Mouse (Mus musculus) forebrain, embryonic 14.5 days (tissue): ENCODE measurements around the gene Hmgb1. TPM values are rescaled to one million over a fixed set of nuclear protein-coding genes. Genes with fewer than 3 reads are reported as not detected.

ENCODE experiments used
- ATAC-seq: fragments of 200-750 bp; cut with Nextera tagmentation; 2 replicates; pipeline ENCODE4 v1.8.0; 2017; ENCODE audit warnings: mild to moderate bottlenecking, moderate library complexity
- DNase-seq: peaks from one replicate; pipeline ENCODE4 v3.0.0-alpha.2; 2015; ENCODE audit warnings: low spot score
- H3K27ac ChIP-seq: fragments of 300-500 bp; sonication (generic); 2 replicates; pipeline ENCODE4 v1.5.1; 2014; ENCODE audit warnings: low read depth, mild to moderate bottlenecking, control low read depth, low read length, moderate library complexity
- H3K27me3 ChIP-seq: fragments of 300-500 bp; sonication (generic); replicated peaks from 2 replicates; pipeline ENCODE4 v1.6.1; 2014; ENCODE audit warnings: low read length, control low read depth, mixed read lengths; ENCODE audit not compliant: control insufficient read depth, insufficient read depth
- H3K36me3 ChIP-seq: fragments of 300-500 bp; sonication (generic); 2 replicates; pipeline ENCODE4 v1.6.1; 2014; ENCODE audit warnings: low read length, control low read depth; ENCODE audit not compliant: control insufficient read depth, insufficient read depth
- H3K4me1 ChIP-seq: fragments of 300-500 bp; sonication (generic); 2 replicates; pipeline ENCODE4 v1.6.1; 2014; ENCODE audit warnings: antibody characterized with exemption, low read length, control low read depth; ENCODE audit not compliant: control insufficient read depth, insufficient read depth
- H3K4me2 ChIP-seq: fragments of 300-500 bp; sonication (generic); 2 replicates; pipeline ENCODE4 v1.6.1; 2014; ENCODE audit warnings: mild to moderate bottlenecking, control low read depth, low read length
- H3K4me3 ChIP-seq: fragments of 300-500 bp; sonication (generic); 2 replicates; pipeline ENCODE4 v1.5.1; 2014; ENCODE audit warnings: low read depth, low read length, control low read depth
- H3K9ac ChIP-seq: fragments of 300-500 bp; sonication (generic); 2 replicates; pipeline ENCODE4 v1.6.1; 2014; ENCODE audit warnings: mild to moderate bottlenecking, low read length, control low read depth, moderate library complexity
- H3K9me3 ChIP-seq: fragments of 300-500 bp; sonication (generic); replicated peaks from 2 replicates; pipeline ENCODE4 v1.6.1; 2016; ENCODE audit warnings: low read length, control low read depth, mixed read lengths; ENCODE audit not compliant: control insufficient read depth
- WGBS: fragments of 180-500 bp; shearing (Covaris S2); extraction: QIAGEN DNeasy Blood & Tissue Kit; methylation state at CpG from one replicate; pipeline ENCODE4 v1.1.7; 2014; 5-methylcytosine and 5-hydroxymethylcytosine counted together
- polyA plus RNA-seq: library from polyadenylated mRNA; unstranded; fragments of >200 nt; fragmentation: Nextera tagmentation; extraction: Ambion mirVana; gene quantifications from 2 replicates; pipeline ENCODE4 v1.2.1, GENCODE M21; 2014

Gene Hmgb1
- polyA plus RNA-seq, 1 experiment from 2014 or later = 1,219 TPM

DNA sequence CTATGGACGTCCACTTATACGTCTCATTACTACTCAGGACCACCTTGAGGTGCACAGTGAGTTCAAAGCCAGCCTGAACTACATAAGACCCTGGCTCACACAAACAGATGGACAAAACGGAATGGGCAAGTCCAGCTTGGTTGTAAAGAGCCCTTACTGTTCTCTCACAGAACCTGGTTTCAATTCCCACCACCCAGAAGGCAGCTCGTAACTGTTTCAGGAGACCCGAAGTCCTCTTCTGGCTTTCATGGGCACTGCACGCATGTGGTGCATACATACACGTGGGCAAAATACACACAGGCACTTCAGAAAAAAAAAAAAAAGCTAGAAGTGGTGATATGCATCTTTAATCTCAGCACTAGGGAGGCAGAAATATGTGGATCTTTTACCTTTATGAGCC, 139.2 kb downstream of the Hmgb1 start:
- WGBS = 78% methylated on average over 7 of the region's 7 CpGs
- no peak overlapping the region for H3K4me3 ChIP-seq
- DNase-seq (no peak), ATAC-seq (no peak)
- H3K27me3 ChIP-seq = no peaks in the 10 kb centered on the region
- no peak overlapping the region for H3K9ac ChIP-seq
- H3K4me2 ChIP-seq = no peak overlapping the region
- no peak overlapping the region for H3K27ac ChIP-seq
- H3K9me3 ChIP-seq = no peaks in the 10 kb centered on the region; the same call in 1 of the 2 replicates
- peaks cover 34% of the 10 kb centered on the region for H3K36me3 ChIP-seq
- 0 out of 2 replicates have a peak, but pooled peaks cover 1% of the 10 kb centered on the region for H3K4me1 ChIP-seq

- no peak overlapping the region for H3K9ac ChIP-seq
- H3K9me3 ChIP-seq = no peaks in the 10 kb centered on the region; the same call in 1 of the 2 replicates
- no peak for DNase-seq
- H3K4me1 ChIP-seq = no peaks in the 10 kb centered on the region
- ATAC-seq = no peak
- WGBS = 88% methylated on average over 4 of the region's 4 CpGs
- no peak overlapping the region for H3K4me2 ChIP-seq
- H3K27me3 ChIP-seq = no peaks in the 10 kb centered on the region
- no peak overlapping the region for H3K27ac ChIP-seq
- peaks cover 26% of the 10 kb centered on the region for H3K36me3 ChIP-seq
- no peak overlapping the region for H3K4me3 ChIP-seq
These were observed 140.2 kb downstream of the Hmgb1 start for GRCm38 (mm10) chr5:149044067-149044466.

GRCm38 (mm10) chr5:149043240-149043639, 141.0 kb downstream of the Hmgb1 start:
- peaks cover 21% of the 10 kb centered on the region for H3K36me3 ChIP-seq
- H3K4me3 ChIP-seq = no peak overlapping the region
- no peaks in the 10 kb centered on the region for H3K4me1 ChIP-seq
- H3K4me2 ChIP-seq = no peak overlapping the region
- H3K9ac ChIP-seq = no peak overlapping the region
- ATAC-seq = no peak
- WGBS = 81% methylated on average over 6 of the region's 6 CpGs
- H3K27me3 ChIP-seq = no peaks in the 10 kb centered on the region
- no peak overlapping the region for H3K27ac ChIP-seq
- no peaks in the 10 kb centered on the region; the same call in 1 of the 2 replicates for H3K9me3 ChIP-seq
- no peak for DNase-seq

DNA sequence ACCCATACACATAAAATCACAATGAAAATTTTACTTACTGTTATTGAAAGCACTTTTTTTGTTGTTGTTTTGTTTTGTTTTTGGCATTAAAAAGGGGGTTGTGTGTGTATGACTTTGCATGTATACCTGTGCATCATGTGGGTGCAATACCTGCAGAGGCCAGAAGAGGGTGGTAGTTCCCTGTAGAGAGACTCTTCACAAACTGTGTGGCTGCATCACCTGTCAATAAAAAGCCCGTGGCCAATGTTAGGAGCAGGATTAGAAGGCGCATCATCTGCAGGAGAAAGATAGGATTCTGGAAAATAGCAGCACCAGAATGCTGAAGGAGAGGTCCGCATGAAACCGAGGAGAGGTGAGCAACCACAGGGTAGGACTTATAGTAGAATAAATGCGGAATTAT, 144.5 kb downstream of the Hmgb1 start:
- Histone ChIP-seq H3K4me3 (no peak overlapping the region), H3K27me3 (no peaks in the 10 kb centered on the region), H3K36me3 (no peaks in the 10 kb centered on the region), H3K9me3 (no peaks in the 10 kb centered on the region; the same call in 1 of the 2 replicates), H3K27ac (no peak overlapping the region), H3K9ac (no peak overlapping the region), H3K4me1 (no peaks in the 10 kb centered on the region), H3K4me2 (no peak overlapping the region)
- DNase-seq (no peak), ATAC-seq (no peak)
- WGBS = 91% methylated on average over 5 of the region's 5 CpGs

- 23% methylated on average over 10 of the region's 10 CpGs for WGBS
- DNase-seq (peak; percentile 70), ATAC-seq (peak; percentile 66; the same call in 1 of the 2 replicates)
These were observed 146.6 kb downstream of the Hmgb1 start for GRCm38 (mm10) chr5:149037729-149038128.

GRCm38 (mm10) chr5:149036920-149037319, 147.4 kb downstream of the Hmgb1 start:
- no peaks in the 10 kb centered on the region for H3K27me3 ChIP-seq
- H3K9ac ChIP-seq = no peak overlapping the region
- H3K4me1 ChIP-seq = peaks cover 1% of the 10 kb centered on the region
- ATAC-seq = no peak
- H3K4me2 ChIP-seq = no peak overlapping the region
- H3K27ac ChIP-seq = no peak overlapping the region
- H3K4me3 ChIP-seq = no peak overlapping the region
- no peaks in the 10 kb centered on the region for H3K36me3 ChIP-seq
- no peaks in the 10 kb centered on the region; the same call in 1 of the 2 replicates for H3K9me3 ChIP-seq
- 94% methylated on average over 3 of the region's 3 CpGs for WGBS
- no peak for DNase-seq

More at GRCm38 (mm10) chr5:149037729-149038128, 146.6 kb downstream of the Hmgb1 start:
- H3K4me3 ChIP-seq = no peak overlapping the region
- H3K4me2 ChIP-seq = no peak overlapping the region
- H3K27ac ChIP-seq = no peak overlapping the region
- H3K9ac ChIP-seq = no peak overlapping the region
- no peaks in the 10 kb centered on the region; the same call in 1 of the 2 replicates for H3K9me3 ChIP-seq
- H3K4me1 ChIP-seq = no peaks in the 10 kb centered on the region
- no peaks in the 10 kb centered on the region for H3K27me3 ChIP-seq
- no peaks in the 10 kb centered on the region for H3K36me3 ChIP-seq

DNA sequence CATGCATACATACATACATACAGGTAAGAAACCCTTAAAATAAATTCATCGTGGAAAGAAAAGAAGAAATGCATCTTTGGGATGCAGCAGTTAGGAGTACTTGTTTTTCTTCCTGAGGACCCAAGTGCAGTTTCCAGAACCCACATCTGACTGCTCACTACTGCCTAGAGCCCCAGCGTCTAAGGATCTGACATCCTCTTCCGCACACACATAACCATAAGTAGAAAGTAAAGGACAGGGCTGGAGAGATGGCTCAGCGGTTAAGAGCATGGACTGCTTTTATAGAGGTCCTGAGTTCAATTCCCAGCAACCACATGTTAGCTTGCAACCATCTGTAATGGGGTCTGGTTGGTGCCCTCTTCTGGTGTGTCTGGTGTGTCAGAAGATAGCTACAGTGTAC, 151.9 kb downstream of the Hmgb1 start:
- Histone ChIP-seq H3K9me3 (no peaks in the 10 kb centered on the region), H3K4me2 (no peak overlapping the region), H3K27ac (no peak overlapping the region), H3K36me3 (no peaks in the 10 kb centered on the region), H3K4me1 (peaks cover 9% of the 10 kb centered on the region), H3K9ac (no peak overlapping the region), H3K27me3 (no peaks in the 10 kb centered on the region), H3K4me3 (no peak overlapping the region)
- ATAC-seq = no peak
- no peak for DNase-seq
- WGBS = 95% methylated on average over 4 of the region's 4 CpGs

DNA sequence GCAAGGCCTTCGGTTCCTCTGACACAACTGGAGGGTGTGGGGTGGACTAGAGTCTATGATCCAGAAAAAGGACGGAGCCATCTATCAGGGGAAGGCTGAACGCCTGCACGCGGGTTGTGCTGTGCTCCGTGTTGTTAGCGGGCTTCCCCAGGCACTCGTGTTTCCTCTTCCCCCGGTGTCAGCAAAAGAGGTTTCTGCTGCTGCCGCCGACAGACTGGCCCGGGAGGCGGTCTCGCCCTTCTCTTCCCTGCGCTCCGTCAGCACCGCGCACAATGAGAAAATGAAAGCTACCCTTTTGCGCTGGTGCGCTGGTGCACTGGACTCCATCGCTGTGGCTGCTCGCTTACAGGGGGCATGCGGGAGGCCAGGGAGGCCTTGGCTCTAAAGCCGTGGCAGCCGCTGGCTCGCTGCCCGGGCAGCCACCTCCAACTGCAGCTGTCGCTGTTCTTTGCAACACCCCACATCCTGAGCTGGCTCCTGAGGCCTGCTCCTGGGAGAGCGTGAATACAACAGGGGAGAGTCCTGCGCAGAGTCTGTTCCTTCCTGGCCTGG, 153.0 kb downstream of the Hmgb1 start:
- ATAC-seq (peak; percentile 89), DNase-seq (peak; percentile 85)
- peak overlapping the region; percentile 62 for H3K4me2 ChIP-seq
- peak overlapping the region; percentile 67 for H3K9ac ChIP-seq
- peak overlapping the region; percentile 27 for H3K4me3 ChIP-seq
- H3K27me3 ChIP-seq = no peaks in the 10 kb centered on the region
- H3K36me3 ChIP-seq = no peaks in the 10 kb centered on the region
- H3K27ac ChIP-seq = peak overlapping the region; percentile 81
- WGBS = 2% methylated on average over 30 of the region's 30 CpGs
- H3K9me3 ChIP-seq = no peaks in the 10 kb centered on the region
- H3K4me1 ChIP-seq = peaks cover 9% of the 10 kb centered on the region

DNA sequence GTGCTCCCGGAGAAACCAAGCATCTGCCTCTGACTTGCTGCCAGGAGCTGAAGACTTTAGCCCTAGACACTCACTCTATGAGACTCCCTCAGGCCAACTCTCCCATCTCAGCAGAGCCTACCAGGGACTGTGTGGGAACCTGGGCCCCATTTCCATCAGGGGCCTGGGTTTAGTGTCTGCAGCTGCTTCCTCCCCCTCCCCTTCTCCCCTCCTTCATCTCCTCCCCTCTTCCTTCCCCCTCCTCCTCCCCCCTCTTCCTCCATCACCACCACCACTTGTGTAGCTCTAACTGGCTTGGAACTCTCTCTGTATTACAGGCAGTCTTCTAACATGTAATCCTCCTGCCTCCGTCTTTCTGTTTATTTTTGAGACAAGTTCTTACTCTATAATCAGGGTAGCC, 154.2 kb downstream of the Hmgb1 start:
- DNase-seq = no peak

More for the DNA sequence above, 154.2 kb downstream of the Hmgb1 start:
- no peak for ATAC-seq
- Histone ChIP-seq H3K27me3 (no peaks in the 10 kb centered on the region), H3K4me2 (no peak overlapping the region), H3K4me1 (peaks cover 9% of the 10 kb centered on the region), H3K36me3 (no peaks in the 10 kb centered on the region), H3K9ac (no peak overlapping the region), H3K27ac (no peak overlapping the region), H3K9me3 (no peaks in the 10 kb centered on the region), H3K4me3 (no peak overlapping the region)
- WGBS = 71% methylated on average over 2 of the region's 2 CpGs
